12 mouse cellular contexts compared by ENCODE assay signal in genomic region chr10:60794374-60794773, GRCm38 (mm10). TPM values are rescaled to one million over a fixed set of nuclear protein-coding genes. Genes with fewer than 3 reads are reported as not detected.
A peak's percentile ranks its signal among the peaks of the same experiment; 100 is the strongest.
DNase-seq lines count a peak whose midpoint lies in the region; ATAC-seq lines count a peak whose summit lies in the region.
"Had no signal": no experiment of that assay in that cellular context is flagged by ENCODE, and none has a peak within 500 bp of the region (broad histone marks: within the 10 kb centered on the region; RNA-seq: fewer than 3 reads in every experiment).

No protein-coding gene starts in this region.

- 27% methylated on average over 11 of the region's 11 CpGs for WGBS in embryonic facial prominence, embryonic 15.5 days
- 8% methylated on average over 11 of the region's 11 CpGs for WGBS in limb, embryonic 11.5 days

- H3K27me3 ChIP-seq in embryonic facial prominence, embryonic 15.5 days = no peaks in the 10 kb centered on the region
- no peaks in the 10 kb centered on the region for H3K27me3 ChIP-seq in limb, embryonic 11.5 days (ENCODE audit: control insufficient read depth, insufficient read depth, low read length)

- peaks cover 48% of the 10 kb centered on the region for H3K4me1 ChIP-seq in embryonic facial prominence, embryonic 15.5 days
- H3K4me1 ChIP-seq in limb, embryonic 11.5 days (ENCODE audit: control insufficient read depth, insufficient read depth, low read length) = peaks cover 67% of the 10 kb centered on the region

- H3K9me3 ChIP-seq in embryonic facial prominence, embryonic 15.5 days (replicated peaks) = no peaks in the 10 kb centered on the region
- H3K9me3 ChIP-seq in limb, embryonic 11.5 days (ENCODE audit: control insufficient read depth, low read length) = no peaks in the 10 kb centered on the region

- peak overlapping the region; percentile 48 for H3K27ac ChIP-seq in embryonic facial prominence, embryonic 15.5 days (replicated peaks)
- peak overlapping the region; percentile 94 for H3K27ac ChIP-seq in limb, embryonic 11.5 days (replicated peaks; ENCODE audit: low read depth, low read length)

- intact Hi-C loops in left cerebral cortex, postnatal 4 days (cut with DNase I) = no loop called here
- intact Hi-C loops in left cerebral cortex, postnatal 36 days (cut with DNase I) = no loop called here

- peak; percentile 59 for ATAC-seq in frontal cortex, adult (ENCODE audit: low TSS enrichment)
- ATAC-seq in embryonic facial prominence, embryonic 15.5 days (ENCODE audit: insufficient number of reproducible peaks, low FRiP score, low TSS enrichment, low read depth) = peak; percentile 86
- ATAC-seq in limb, embryonic 11.5 days (ENCODE audit: insufficient number of reproducible peaks, low FRiP score, low TSS enrichment, low read depth) = peak; percentile 83
- no peak for ATAC-seq in inflammation-experienced regulatory T-cells, adult 6 months

- H3K4me3 ChIP-seq in embryonic facial prominence, embryonic 15.5 days (replicated peaks) = no peak overlapping the region
- H3K4me3 ChIP-seq in limb, embryonic 11.5 days (ENCODE audit: low read depth, low read length) = no peak overlapping the region

- no peak for DNase-seq in frontal cortex, postnatal 25 days (ENCODE audit: low spot score in 2 of 2)
- DNase-seq in left cerebral cortex, postnatal 4 days = peak; percentile 36
- DNase-seq in left cerebral cortex, postnatal 36 days (ENCODE audit: low spot score in 2 of 2) = no peak
- DNase-seq in limb, embryonic 11.5 days (ENCODE audit: low spot score) = peak; percentile 81
- DNase-seq in adipocyte (ENCODE audit: low spot score) = no peak
- DNase-seq: heart, postnatal 10 days; right cerebral cortex, postnatal 25 days; thymus, postnatal 36 days had no signal

- H3K4me2 ChIP-seq in embryonic facial prominence, embryonic 15.5 days (replicated peaks) = no peak overlapping the region
- H3K4me2 ChIP-seq in limb, embryonic 11.5 days (ENCODE audit: low read depth, severe bottlenecking) = peak overlapping the region; percentile 27; the same call in 1 of the 2 replicates

- no peak overlapping the region for H3K9ac ChIP-seq in embryonic facial prominence, embryonic 15.5 days
- peak overlapping the region; percentile 13; the same call in 1 of the 2 replicates for H3K9ac ChIP-seq in limb, embryonic 11.5 days (ENCODE audit: low read length)

- H3K36me3 ChIP-seq in embryonic facial prominence, embryonic 15.5 days = no peaks in the 10 kb centered on the region
- H3K36me3 ChIP-seq in limb, embryonic 11.5 days (ENCODE audit: control insufficient read depth, insufficient read depth, low read length) = no peaks in the 10 kb centered on the region; the same call in 1 of the 2 replicates

RNA-seq across cellular contexts. Expression of gene Unc5b, which starts 37.0 kb away (rescaled TPM):
- 1 to 10 TPM; 7.2 to 9.1 TPM for total RNA-seq in left cerebral cortex, postnatal 4 days (2021)
- total RNA-seq in left cerebral cortex, postnatal 36 days (2021) = 10 to 100 TPM in 1 of 2 experiments, 1 to 10 TPM in 1; 9.7 to 13.5 TPM
- 7.5 and 7.9 TPM in 2 replicates for polyA plus RNA-seq in embryonic facial prominence, embryonic 15.5 days (2015; fragmentation: Nextera tagmentation; extraction: Ambion mirVana)
- polyA plus RNA-seq in limb, embryonic 11.5 days (2014; fragmentation: Nextera tagmentation; extraction: Ambion mirVana) = 10.2 and 10.6 TPM in 2 replicates
- under 1 TPM in 1 of 3 experiments, not detected in 2; 0.10 TPM for polyA plus RNA-seq in inflammation-experienced regulatory T-cells, adult 6 months (2017; shearing (Covaris generic))
- total RNA-seq: megakaryocyte-erythroid progenitor cell, adult 5-6 weeks had no signal

RNA-seq across cellular contexts. Expression of gene Slc29a3, which starts 41.8 kb away (rescaled TPM):
- total RNA-seq in left cerebral cortex, postnatal 4 days (2021) = 10 to 100 TPM; 16.3 to 19.6 TPM
- 10 to 100 TPM; 15.5 to 18.4 TPM for total RNA-seq in left cerebral cortex, postnatal 36 days (2021)
- polyA plus RNA-seq in embryonic facial prominence, embryonic 15.5 days (2015; fragmentation: Nextera tagmentation; extraction: Ambion mirVana) = 12.8 and 14.0 TPM in 2 replicates
- 6.4 and 6.8 TPM in 2 replicates for polyA plus RNA-seq in limb, embryonic 11.5 days (2014; fragmentation: Nextera tagmentation; extraction: Ambion mirVana)
- 10 to 100 TPM; 10.6 to 18.7 (median 14.6) TPM for polyA plus RNA-seq in inflammation-experienced regulatory T-cells, adult 6 months (2017; shearing (Covaris generic))

Comparison
In these comparisons a context has a peak if more than half of its experiments do, and no peak if none do; other contexts are left out.
1. DNase-seq: peak in left cerebral cortex, postnatal 4 days (single experiment) and limb, embryonic 11.5 days (single experiment); none in frontal cortex, postnatal 25 days (0 of 2), left cerebral cortex, postnatal 36 days (0 of 2) and adipocyte (single experiment).